Mouse (Mus musculus) layer of hippocampus, postnatal 36 days (tissue): ENCODE measurements around the gene Rpl23. TPM values are rescaled to one million over a fixed set of nuclear protein-coding genes. Genes with fewer than 3 reads are reported as not detected.
"Not testable (repeated sequence)": the region's sequence is repeated elsewhere in the genome, so short reads cannot be mapped to it uniquely, and the experiment has no call there.

Experiments used
- DNase-seq, 2 experiments: peaks; one replicate each; pipeline ENCODE4 v3.0.0; 2022
- total RNA-seq, 2 experiments: library from RNA; stranded (reverse); gene quantifications; 2 replicates each; pipeline ENCODE4 v1.2.3; 2021

Gene Rpl23
- total RNA-seq, 2 experiments from 2014 or later, result 355 TPM

GRCm38 (mm10) chr11:97761638-97762037 lies 20.6 kb downstream of the Rpl23 start:
- DNase-seq, result no peak

- DNase-seq, result no peak
Measured at GRCm38 (mm10) chr11:97758942-97759341, 23.3 kb downstream of the Rpl23 start.

GRCm38 (mm10) chr11:97758125-97758524 lies 24.1 kb downstream of the Rpl23 start:
- DNase-seq, result no peak

GRCm38 (mm10) chr11:97753277-97753676 lies 29.0 kb downstream of the Rpl23 start:
- DNase-seq, result no peak

GRCm38 (mm10) chr11:97748496-97748895 lies 33.7 kb downstream of the Rpl23 start:
- DNase-seq, result no peak

- no peak for DNase-seq
Measured at GRCm38 (mm10) chr11:97747773-97748172, 34.5 kb downstream of the Rpl23 start.

- no peak for DNase-seq
Measured at GRCm38 (mm10) chr11:97745331-97745721, 36.9 kb downstream of the Rpl23 start.

GRCm38 (mm10) chr11:97744718-97745330 lies 37.4 kb downstream of the Rpl23 start:
- DNase-seq, result peak; percentile 98 to 99

GRCm38 (mm10) chr11:97744063-97744717 lies 38.0 kb downstream of the Rpl23 start, which contains the start of gene Pip4k2b:
TSS of gene Pip4k2b (minus strand) at chr11:97744704.
- peak in 1 of 2 experiments; percentile 50 for DNase-seq

GRCm38 (mm10) chr11:97743423-97743822 lies 38.8 kb downstream of the Rpl23 start:
- DNase-seq, result no peak

- DNase-seq, result no peak
Measured at GRCm38 (mm10) chr11:97742591-97742990, 39.6 kb downstream of the Rpl23 start.

- no peak for DNase-seq
Measured at GRCm38 (mm10) chr11:97742157-97742556, 40.1 kb downstream of the Rpl23 start.

GRCm38 (mm10) chr11:97740190-97740589 lies 42.0 kb downstream of the Rpl23 start:
- no peak for DNase-seq

GRCm38 (mm10) chr11:97739155-97739554 lies 43.1 kb downstream of the Rpl23 start:
- no peak for DNase-seq

GRCm38 (mm10) chr11:97738703-97739102 lies 43.5 kb downstream of the Rpl23 start:
- DNase-seq, result no peak

- DNase-seq, result no peak
Measured at GRCm38 (mm10) chr11:97737600-97737999, 44.6 kb downstream of the Rpl23 start.

- no peak for DNase-seq
Measured at GRCm38 (mm10) chr11:97736645-97737044, 45.6 kb downstream of the Rpl23 start.

GRCm38 (mm10) chr11:97734810-97735209 lies 47.4 kb downstream of the Rpl23 start:
- DNase-seq, result not testable (repeated sequence)

GRCm38 (mm10) chr11:97733689-97734088 lies 48.5 kb downstream of the Rpl23 start:
- DNase-seq, result no peak

- DNase-seq, result no peak
Measured at GRCm38 (mm10) chr11:97728730-97729129, 53.5 kb downstream of the Rpl23 start.

- DNase-seq, result no peak
Measured at GRCm38 (mm10) chr11:97728311-97728710, 53.9 kb downstream of the Rpl23 start.
